Mouse (Mus musculus): ENCODE measurements around the gene Sycp2l. TPM values are rescaled to one million over a fixed set of nuclear protein-coding genes. Genes with fewer than 3 reads are reported as not detected.

Sycp2l gene
- not detected for total RNA-seq (2022)

DNA sequence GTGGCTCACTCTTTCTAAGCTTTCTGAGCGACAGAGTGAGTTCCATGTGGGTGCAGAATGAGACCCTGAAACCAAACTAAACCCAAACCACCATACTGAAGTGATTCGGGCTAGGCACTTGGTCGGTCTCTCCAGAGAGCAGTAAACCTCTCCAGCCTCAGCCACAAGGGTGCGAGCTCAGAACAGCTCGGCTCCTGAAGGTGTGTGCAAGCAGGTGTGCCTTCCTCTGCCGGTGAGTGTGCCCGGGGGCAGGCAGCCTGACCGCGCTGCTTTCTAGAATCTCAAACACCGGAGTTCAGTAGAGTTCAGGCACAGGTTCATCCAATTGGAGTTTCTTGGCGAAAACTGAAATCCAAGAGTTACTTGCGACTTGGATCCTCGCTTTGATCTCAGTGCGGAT is at the start of gene Sycp2l:
TSS of gene Sycp2l (plus strand) at position 368 of the 400 bp plus-strand sequence.
- DNase-seq (ENCODE audit: low spot score in 2 of 2), result no peak

GRCm38 (mm10) chr13:41067618-41068017 is 46.5 kb upstream of the Sycp2l start:
- DNase-seq (ENCODE audit: low spot score in 2 of 2), result no peak

DNA sequence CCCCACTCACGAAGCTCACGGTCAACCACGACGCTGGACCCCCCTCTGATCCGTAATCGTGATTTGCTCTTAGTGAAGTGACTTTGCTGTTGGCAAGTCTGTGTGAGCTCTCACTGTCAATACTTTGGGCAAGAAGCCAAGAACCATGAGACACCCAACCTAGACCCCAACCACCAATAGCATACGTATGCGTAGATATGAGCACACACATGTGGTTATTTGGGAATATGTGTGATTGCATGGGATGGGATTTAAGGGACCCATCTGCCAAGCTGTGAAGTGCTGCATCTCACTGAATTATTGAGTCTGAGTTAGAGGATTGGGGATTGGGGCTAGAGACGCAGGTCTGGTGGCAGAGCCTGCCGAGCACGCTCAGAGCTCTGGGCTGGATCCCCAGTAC is 42.5 kb upstream of the Sycp2l start:
- no peak for DNase-seq (ENCODE audit: low spot score in 2 of 2)

DNA sequence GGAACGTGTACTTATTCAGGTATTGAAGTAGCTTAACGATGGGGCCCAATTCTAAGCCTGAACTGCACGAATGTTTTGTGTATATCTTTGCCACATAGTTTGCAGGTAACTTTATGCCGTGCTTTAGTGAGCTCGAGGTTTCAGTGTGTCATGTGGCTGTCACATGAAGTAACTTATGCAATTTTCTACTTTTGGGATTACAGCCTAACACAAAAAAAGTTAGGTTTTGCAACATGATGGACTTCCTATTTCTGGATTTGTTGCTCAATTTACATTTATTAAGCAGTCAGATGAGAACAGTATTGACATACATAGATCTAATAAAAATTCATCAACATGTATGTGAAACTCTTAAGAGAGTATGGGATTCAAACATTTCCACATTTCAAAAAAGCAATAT is 40.3 kb upstream of the Sycp2l start:
- DNase-seq (ENCODE audit: low spot score in 2 of 2), result no peak

DNA sequence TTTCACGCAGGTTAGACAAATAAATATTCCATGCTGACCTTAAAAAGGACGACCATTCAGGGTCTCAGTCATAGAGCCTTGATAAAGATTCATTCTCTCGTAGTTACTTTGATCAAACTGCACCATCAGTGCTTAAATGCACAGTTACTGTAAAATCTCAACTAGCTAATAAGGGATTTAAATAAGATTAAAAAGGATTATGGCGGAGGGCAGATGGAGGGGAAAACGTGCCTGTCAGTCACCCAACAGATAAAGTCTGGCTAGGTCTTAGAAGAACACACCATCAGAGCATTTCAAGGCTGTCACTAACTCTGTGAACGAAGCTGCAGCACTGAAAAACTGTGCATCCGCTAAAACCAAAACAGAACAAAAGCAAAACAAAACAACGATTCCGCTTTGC is 36.2 kb upstream of the Sycp2l start:
- no peak for DNase-seq (ENCODE audit: low spot score in 2 of 2)

DNA sequence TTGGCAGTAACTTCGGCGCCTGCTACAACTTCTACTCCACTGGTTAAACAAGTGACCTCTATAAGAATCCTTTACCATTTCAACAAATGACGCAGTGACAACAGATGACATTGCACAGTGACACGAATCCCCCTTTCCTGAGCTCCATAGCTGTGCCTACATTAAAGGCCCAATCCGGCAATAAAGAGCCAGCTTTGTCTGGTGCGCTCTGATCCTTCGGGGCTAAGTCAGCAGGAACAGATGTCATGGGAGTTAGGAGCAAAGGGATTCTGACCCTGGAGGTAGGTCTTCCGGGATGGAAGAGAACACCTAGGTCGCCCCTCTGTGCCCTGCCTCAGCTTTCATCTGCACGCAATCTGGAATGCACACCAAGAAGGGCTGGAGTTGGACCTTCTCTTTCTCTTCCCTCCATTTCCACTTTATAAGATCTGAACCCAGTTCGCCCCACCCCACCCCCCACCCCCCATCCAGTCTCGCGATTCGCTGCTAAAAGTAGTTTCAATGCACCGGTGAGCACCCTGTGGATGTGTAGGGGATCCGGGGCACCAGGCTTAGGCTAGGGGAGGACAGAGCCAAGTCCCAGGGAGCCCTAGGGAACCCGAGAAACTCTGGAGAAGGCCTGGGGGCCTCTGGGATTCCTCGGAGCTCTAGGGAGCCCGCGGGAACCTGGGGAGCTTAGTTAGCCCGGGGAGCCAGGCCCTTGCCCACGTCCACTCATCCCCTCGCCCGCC is 35.3 kb upstream of the Sycp2l start:
- no peak for DNase-seq (ENCODE audit: low spot score in 2 of 2)

DNA sequence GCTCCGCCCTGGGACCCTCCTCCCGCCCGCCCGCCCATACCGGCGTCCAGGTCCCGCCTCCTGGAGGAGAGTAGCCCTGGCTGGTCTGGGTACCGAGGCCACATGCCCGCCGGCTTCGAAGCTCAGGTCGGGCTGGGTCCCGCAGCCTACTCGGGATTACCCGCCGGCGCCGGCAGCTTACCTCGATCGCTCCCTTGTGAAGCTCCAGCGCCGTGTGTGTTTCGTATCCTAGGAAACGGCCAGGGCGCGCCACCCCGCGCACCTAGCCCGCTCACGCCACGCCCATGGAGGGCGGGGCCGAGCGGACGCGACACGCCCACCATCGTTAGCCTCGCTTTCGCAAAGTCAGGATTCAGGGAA is 34.7 kb upstream of the Sycp2l start, which contains the start of gene Mak:
TSS of gene Mak (minus strand) at position 286 of the 360 bp plus-strand sequence.
- no peak for DNase-seq (ENCODE audit: low spot score in 2 of 2)

GRCm38 (mm10) chr13:41079859-41080258 is 34.2 kb upstream of the Sycp2l start:
- DNase-seq (ENCODE audit: low spot score in 2 of 2), result no peak

DNA sequence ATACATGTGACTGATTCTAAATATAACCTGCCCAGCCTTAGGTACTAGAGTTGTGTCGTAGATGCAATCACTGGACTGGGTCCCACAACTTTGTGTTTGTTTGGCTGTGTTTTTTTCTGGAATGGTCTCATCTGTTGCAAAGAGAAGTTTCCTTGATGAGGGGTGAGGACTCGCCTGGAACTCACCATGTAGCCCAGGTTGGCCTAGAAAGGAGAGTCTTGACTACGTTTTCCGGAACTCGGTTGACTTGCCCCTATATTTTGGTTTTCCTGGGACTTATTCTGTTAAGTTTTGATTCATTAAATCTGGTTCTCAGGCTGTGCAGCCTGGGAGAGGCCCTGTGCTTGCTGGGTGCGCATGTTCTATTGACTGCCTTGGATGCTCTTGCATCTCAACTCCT is 33.4 kb upstream of the Sycp2l start:
- DNase-seq (ENCODE audit: low spot score in 2 of 2), result no peak

GRCm38 (mm10) chr13:41084521-41084920 is 29.6 kb upstream of the Sycp2l start:
- DNase-seq (ENCODE audit: low spot score in 2 of 2), result no peak

DNA sequence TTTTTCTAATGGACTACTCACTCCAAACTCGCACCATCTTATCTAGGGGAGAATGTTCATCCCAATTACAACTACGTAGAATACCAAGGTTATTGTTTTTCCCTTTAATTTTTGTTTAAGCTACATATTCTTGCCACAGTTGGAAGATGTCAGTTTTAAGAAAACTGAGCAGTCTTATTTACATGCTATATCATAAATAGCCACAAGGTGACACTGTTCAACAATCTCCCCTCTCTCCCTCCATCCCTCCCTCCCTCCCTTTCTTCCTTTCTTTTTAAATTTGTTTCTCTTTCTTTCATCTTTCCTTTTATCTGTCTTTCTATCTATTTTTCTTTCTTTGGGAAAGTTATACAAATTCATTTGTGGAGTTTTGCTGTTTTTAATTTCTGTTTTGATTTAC is 29.0 kb upstream of the Sycp2l start:
- no peak for DNase-seq (ENCODE audit: low spot score in 2 of 2)

DNA sequence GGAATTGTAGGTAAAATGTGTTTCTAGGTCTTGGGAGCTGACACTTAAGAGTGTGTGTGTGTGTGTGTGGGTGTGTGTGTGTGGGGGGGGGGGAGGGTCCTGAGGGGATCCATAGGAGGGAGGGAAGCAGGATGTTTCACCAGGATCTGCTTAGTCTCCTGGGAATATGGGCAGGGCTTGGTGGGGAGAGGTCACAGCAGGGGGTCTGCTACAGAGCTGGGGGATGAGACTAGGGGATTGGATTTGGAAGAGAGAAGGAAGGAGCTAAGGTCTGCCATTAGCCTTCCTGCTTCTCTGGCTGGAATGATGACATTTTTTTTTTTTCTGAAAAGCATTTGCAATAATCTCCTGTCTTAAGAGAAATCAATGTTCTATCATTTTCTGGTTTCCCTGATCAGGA is 25.4 kb upstream of the Sycp2l start:
- DNase-seq (ENCODE audit: low spot score in 2 of 2), result no peak

GRCm38 (mm10) chr13:41091271-41091670 is 22.8 kb upstream of the Sycp2l start:
- DNase-seq (ENCODE audit: low spot score in 2 of 2), result no peak

DNA sequence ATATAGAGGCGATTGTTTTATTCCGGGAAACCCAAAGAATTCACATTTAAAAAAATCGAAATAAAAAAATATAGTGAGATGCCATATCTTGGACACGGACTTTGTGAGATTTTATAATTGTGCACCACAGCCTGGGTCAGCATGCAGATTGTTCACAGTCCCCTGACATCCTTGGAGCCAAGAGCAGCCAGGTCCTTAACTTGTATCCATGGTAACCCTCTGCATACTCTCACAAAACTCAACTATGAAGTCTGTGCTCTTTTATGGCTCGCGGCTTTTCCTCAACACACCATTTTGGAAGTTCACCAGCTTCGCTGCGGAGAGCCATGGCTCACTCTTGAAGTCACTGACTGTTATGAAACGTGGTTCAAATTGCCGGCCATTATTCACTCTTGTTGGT is 19.9 kb upstream of the Sycp2l start:
- no peak for DNase-seq (ENCODE audit: low spot score in 2 of 2)

DNA sequence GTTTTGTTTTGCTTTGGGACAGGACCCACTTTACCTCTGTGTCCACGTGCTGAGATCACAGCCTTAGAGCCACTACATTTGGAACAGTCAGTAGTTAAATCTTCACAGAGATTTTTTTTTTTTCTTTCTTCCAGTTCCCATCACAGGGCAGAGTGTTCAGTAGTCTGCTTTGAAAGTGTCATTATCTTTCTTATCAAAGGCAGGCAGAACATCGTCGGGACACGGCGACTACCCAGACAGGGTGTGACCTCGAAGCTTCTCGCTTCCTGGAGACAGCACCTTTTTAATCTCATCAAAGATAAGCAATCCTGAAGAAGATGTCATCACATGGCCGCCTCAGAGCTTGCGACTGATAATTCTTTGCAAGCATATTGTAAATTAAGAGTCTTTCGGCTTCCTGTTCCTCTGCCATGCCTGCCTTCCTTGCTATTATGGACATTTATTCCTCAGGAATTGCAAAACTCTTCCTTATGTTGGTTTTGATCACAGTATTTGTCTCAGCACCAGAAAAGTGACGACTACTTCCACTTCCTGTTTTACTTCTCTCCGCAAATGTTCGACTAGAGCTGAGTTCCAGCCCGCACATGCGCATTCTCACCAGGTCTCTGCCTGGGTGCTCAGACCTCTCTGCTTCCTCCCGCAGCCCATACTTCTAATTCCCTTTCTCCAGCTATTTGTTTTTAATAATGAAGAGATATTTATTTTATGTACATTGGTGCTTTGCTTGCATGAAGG is 16.6 kb upstream of the Sycp2l start:
- DNase-seq (ENCODE audit: low spot score in 2 of 2), result no peak

DNA sequence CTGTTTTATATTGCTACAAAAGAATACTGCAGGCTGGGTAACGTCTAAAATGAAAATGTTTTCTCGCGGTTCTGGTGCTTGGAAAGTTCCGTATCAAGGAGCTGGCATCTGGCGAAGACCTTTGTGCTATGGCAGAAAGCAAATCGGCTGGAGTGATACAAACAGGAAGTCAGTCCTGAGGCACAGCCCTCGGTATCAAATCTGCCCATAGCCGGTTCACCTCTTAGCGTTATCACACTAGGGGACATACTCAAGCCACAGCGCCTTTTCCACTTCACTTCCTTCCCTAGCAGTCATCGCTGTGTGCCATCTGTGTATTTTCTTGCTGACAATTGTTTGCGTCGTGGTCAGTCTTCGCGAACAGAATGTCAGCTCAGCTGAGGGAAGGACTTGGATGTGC is 15.8 kb upstream of the Sycp2l start:
- DNase-seq (ENCODE audit: low spot score in 2 of 2), result no peak

GRCm38 (mm10) chr13:41100031-41100430 is 14.1 kb upstream of the Sycp2l start:
- DNase-seq (ENCODE audit: low spot score in 2 of 2), result no peak

DNA sequence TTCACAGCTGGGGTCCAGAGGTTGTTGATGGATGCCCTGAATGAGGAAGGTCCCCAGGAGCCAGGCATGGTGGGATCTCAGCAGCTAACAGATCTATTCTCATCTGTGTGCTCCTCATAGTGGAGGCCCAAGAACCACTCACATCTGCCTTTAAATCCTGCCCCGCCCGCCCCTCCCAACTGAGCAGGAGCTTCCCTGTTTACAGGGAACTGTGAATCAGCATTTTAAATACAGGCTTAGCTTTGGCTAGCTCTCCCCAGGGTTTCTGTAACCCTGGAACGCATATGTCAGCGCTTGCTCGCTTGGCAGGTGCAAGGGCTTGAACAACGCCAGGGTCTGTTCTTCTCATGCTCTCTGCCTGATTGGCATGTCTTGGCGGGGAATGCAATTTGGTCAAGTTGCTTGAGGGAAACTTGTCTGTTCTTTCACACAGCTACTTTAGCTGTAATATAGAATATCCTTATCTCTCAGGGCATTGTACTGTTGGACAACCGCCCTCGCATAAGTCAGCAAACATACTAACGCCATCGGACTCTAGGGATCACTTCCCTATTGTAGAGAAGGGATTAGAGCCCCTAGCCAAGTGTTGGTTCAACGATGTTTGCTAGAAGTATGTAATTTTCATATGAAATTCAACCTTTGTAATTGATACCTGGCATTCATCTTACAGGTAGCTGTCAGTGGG is 10.1 kb upstream of the Sycp2l start:
- no peak for DNase-seq (ENCODE audit: low spot score in 2 of 2)

DNA sequence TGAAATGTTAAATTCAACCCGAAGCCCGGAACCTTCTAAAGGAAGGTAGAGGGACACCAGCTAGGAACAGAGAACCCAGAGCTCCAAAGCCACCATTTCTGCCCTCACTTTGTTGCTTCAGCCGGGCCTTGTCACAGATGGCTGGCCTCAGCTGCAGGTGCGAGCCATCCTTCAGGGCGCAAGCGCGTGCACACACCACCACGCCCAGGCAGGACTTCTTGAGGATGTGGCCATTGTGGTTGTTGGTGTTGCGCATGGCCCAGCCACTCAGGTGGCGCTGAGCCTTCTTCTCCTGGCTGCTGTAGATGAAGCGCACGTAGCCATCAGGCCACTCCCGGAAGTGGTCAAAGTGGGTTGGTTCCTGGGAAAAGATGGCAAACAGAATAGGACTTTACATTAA is 8.6 kb upstream of the Sycp2l start:
- no peak for DNase-seq (ENCODE audit: low spot score in 2 of 2)

DNA sequence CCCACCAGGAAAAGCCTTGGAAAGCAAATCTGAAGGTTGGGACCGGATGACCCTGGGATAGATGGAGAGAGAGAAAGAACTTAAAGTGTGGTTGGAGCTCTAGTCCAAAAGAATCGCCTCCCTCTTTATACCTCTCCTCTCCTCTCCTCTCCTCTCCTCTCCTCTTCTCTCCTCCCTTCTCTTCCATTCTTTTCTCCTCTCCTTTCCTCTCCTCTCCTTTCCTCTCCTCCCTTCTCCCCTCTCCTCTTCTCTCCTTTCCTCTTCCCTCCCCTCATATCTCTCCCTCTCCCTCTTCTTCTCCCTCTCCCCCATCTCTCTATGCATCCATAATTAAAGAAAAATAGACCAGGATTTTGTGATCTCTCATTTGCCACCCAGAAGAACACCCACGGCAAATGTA is 3.2 kb upstream of the Sycp2l start, which contains the start of gene Gcm2:
TSS of gene Gcm2 (minus strand) at position 101 of the 400 bp plus-strand sequence.
- no peak for DNase-seq (ENCODE audit: low spot score in 2 of 2)

DNA sequence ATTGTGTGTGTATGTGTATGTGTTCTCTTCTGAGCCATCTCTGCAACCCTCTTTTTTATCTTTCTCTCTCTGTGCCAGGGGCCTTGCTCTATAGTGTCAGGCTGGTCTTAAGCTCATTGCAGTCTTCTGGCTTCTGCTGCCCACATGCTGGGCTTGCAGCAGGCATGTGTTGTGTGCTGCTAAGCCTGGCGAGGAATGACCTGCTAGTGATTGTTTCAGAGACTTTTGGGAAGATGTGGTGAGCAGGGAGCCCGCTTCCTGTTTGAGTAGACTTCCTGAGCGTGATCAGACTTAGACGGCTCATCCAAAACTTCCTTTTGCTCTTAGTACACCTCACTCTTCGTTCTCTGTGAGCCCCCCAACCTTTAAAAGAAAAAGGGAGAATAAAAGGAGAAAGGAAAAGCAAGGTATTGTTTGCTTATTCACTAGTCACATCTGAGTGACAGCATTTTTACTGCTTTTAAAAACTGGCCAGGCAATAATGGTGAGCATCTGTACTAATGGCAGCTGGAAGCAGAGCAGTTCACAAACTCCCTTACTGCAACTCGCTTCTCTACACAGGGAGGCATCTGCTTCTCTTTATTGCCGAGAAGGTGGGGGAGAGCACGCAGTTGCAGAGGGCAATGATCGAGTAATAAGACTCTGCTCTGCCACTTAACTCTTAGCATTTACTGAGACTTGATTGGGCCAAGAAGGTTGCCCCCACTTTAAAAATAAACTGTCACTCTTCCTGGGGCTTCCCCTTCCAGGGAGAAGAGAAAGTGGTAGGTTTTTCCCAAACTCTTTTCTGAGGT is 5.2 kb downstream of the Sycp2l start:
- DNase-seq (ENCODE audit: low spot score in 2 of 2), result no peak

Measured in gastrocnemius, adult 8-10 months (tissue).